Mouse (Mus musculus): ENCODE results near the gene Zfp560. TPM values are rescaled to one million over a fixed set of nuclear protein-coding genes. Genes with fewer than 3 reads are reported as not detected.

The Zfp560 gene
- polyA plus RNA-seq (2011; ENCODE audit: insufficient read depth, insufficient read length, low read depth, missing spikeins) = 5.3 and 7.3 TPM in 2 replicates

DNA sequence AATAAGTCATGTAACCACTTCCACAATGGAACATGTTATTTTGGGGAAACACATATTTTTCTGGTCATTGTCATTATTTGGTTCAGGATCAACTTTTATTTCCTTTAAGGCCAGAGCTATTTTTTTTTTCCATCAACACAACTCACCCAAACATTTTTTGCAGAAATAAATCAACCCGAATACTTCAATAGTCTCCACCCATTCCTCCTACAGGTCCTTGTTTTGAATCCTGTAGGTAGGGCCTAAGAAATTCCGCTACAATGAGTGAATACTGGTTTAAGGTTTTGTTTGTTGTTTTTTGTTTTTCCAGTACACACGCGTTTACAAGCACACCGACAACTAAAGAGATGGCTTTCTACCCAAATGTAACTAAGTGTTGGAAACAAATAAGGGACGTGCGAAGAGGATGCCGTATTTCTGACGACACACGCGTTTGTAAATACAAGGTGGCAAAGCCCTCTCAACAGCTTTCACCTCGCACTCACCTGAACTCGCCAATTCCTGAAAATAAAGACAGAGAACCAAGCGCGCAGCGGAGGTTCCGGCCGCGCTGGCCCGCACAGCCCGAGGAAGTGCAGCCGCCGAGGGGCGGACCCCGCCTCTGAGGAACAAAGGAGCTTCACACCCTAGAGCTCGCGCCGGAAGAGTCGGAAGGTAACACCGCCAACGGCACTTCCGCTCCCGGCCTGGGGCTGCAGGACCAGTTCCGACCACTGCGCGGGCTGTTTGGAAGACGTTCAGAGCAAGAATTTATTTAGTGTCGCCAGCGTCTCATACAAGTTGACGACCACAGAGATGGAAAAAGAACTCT is at the start of gene Zfp560:
Zfp560 (minus strand) TSS at position 646 of the 811 bp plus-strand sequence.
- H3K4me1 ChIP-seq (ENCODE audit: control insufficient read depth, insufficient read depth, low read length) = no peaks in the 10 kb centered on the region
- H3K27ac ChIP-seq (ENCODE audit: insufficient read depth, low read length) = no peak within 1 kb of the TSS
- H3K36me3 ChIP-seq (ENCODE audit: control insufficient read depth, insufficient read depth, low read length, poor library complexity, severe bottlenecking) = no peaks in the 10 kb centered on the region
- H3K9me3 ChIP-seq (replicated peaks; ENCODE audit: control insufficient read depth, insufficient read depth, low read length, poor library complexity, severe bottlenecking) = no peaks in the 10 kb centered on the region
- TF ChIP-seq POLR2A (IDR thresholded peaks at IDR 0.05; ENCODE audit: insufficient read depth, low read length) (no peak), EP300 (IDR thresholded peaks at IDR 0.05; ENCODE audit: insufficient read depth, low read depth, low read length) (no peak), CTCF (IDR thresholded peaks at IDR 0.05; ENCODE audit: low read depth, low read length) (no peak)
- peak within 1 kb of the TSS; percentile 39; the same call in 1 of the 2 replicates for H3K9ac ChIP-seq (ENCODE audit: low read depth, poor library complexity, severe bottlenecking)
- H3K27me3 ChIP-seq (ENCODE audit: control insufficient read depth, insufficient read depth, low read length, poor library complexity, severe bottlenecking) = no peaks in the 10 kb centered on the region
- H3K4me3 ChIP-seq (ENCODE audit: low read depth, low read length) = peak within 1 kb of the TSS; percentile 95

GRCm38 (mm10) chr9:20430004-20430403 is 45.0 kb upstream of the Zfp560 start:
- Histone ChIP-seq H3K36me3 (ENCODE audit: control insufficient read depth, insufficient read depth, low read length, poor library complexity, severe bottlenecking) (no peaks in the 10 kb centered on the region), H3K27ac (ENCODE audit: insufficient read depth, low read length) (no peak overlapping the region), H3K4me1 (ENCODE audit: control insufficient read depth, insufficient read depth, low read length) (no peaks in the 10 kb centered on the region), H3K9ac (ENCODE audit: low read depth, poor library complexity, severe bottlenecking) (no peak overlapping the region), H3K9me3 (replicated peaks; ENCODE audit: control insufficient read depth, insufficient read depth, low read length, poor library complexity, severe bottlenecking) (no peaks in the 10 kb centered on the region), H3K4me3 (ENCODE audit: low read depth, low read length) (no peak overlapping the region), H3K27me3 (ENCODE audit: control insufficient read depth, insufficient read depth, low read length, poor library complexity, severe bottlenecking) (no peaks in the 10 kb centered on the region)
- TF ChIP-seq EP300 (IDR thresholded peaks at IDR 0.05; ENCODE audit: insufficient read depth, low read depth, low read length) = no peak
- TF ChIP-seq POLR2A (IDR thresholded peaks at IDR 0.05; ENCODE audit: insufficient read depth, low read length) = no peak
- TF ChIP-seq CTCF (IDR thresholded peaks at IDR 0.05; ENCODE audit: low read depth, low read length) = no peak

DNA sequence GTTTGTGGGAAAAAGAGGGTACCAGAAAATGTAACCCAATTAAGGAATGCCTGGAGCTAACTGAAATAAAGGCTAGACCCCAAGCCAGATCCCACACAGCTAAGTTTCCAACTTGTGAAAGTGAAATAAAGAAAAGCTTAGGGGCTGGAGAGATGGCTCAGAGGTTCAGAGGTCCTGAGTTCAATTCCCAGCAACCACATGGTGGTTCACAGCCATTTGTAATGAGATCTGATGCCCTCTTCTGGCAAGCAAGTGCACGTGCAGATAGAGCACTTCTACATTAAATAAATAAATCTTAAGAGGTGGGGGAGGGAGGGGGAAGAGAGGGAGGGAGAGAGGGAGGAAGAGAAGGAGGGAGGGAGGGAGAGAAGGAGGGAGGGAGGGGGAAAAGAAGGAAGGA is 26.5 kb upstream of the Zfp560 start:
- H3K27me3 ChIP-seq (ENCODE audit: control insufficient read depth, insufficient read depth, low read length, poor library complexity, severe bottlenecking) = no peaks in the 10 kb centered on the region
- H3K9me3 ChIP-seq (replicated peaks; ENCODE audit: control insufficient read depth, insufficient read depth, low read length, poor library complexity, severe bottlenecking) = no peaks in the 10 kb centered on the region
- TF ChIP-seq POLR2A (IDR thresholded peaks at IDR 0.05; ENCODE audit: insufficient read depth, low read length) = no peak
- no peak overlapping the region for H3K27ac ChIP-seq (ENCODE audit: insufficient read depth, low read length)
- no peak overlapping the region for H3K4me3 ChIP-seq (ENCODE audit: low read depth, low read length)
- H3K9ac ChIP-seq (ENCODE audit: low read depth, poor library complexity, severe bottlenecking) = no peak overlapping the region
- H3K4me1 ChIP-seq (ENCODE audit: control insufficient read depth, insufficient read depth, low read length) = no peaks in the 10 kb centered on the region
- H3K36me3 ChIP-seq (ENCODE audit: control insufficient read depth, insufficient read depth, low read length, poor library complexity, severe bottlenecking) = no peaks in the 10 kb centered on the region

DNA sequence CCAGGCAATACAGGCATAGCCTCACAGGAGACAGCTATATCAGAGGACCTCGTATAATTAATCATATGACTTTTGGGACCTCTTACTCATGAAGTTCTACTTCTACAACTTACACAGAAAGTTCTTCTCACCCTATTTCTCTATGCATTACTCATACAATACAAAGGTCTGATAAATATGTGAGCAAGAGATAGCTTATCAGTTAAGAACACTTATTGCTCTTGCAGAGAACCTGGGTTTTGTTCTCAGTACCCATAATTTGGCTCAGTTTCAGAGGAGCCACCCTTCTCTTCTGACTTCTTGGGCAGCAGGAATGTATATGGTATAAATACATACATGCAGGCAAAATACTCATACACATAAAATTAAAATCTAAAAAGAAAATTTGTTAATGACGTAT is 24.3 kb upstream of the Zfp560 start:
- Histone ChIP-seq H3K36me3 (ENCODE audit: control insufficient read depth, insufficient read depth, low read length, poor library complexity, severe bottlenecking) (no peaks in the 10 kb centered on the region), H3K4me1 (ENCODE audit: control insufficient read depth, insufficient read depth, low read length) (no peaks in the 10 kb centered on the region), H3K27me3 (ENCODE audit: control insufficient read depth, insufficient read depth, low read length, poor library complexity, severe bottlenecking) (no peaks in the 10 kb centered on the region), H3K9me3 (replicated peaks; ENCODE audit: control insufficient read depth, insufficient read depth, low read length, poor library complexity, severe bottlenecking) (no peaks in the 10 kb centered on the region), H3K4me3 (ENCODE audit: low read depth, low read length) (no peak overlapping the region), H3K27ac (ENCODE audit: insufficient read depth, low read length) (no peak overlapping the region), H3K9ac (ENCODE audit: low read depth, poor library complexity, severe bottlenecking) (no peak overlapping the region)
- no peak for TF ChIP-seq POLR2A (IDR thresholded peaks at IDR 0.05; ENCODE audit: insufficient read depth, low read length)
- no peak for TF ChIP-seq EP300 (IDR thresholded peaks at IDR 0.05; ENCODE audit: insufficient read depth, low read depth, low read length)
- TF ChIP-seq CTCF (IDR thresholded peaks at IDR 0.05; ENCODE audit: low read depth, low read length) = no peak

DNA sequence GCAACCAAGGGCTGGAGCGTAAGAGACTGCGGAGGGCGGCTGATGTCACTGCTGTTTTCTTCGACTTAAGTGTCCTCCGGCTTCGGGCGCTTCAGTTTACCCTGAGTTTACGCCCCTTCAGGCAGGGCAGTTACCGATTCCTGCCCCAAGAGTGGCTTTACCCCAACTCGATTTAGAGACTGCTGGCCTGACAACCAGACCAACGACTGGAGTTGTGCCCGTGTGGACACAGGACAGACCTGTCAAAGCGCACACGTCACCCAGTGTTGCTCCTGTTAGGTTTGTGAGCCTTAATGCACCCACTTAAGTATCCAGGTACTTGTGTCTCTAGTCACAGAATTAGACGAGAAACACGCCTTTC is 346 bp upstream of the Zfp560 start:
- Histone ChIP-seq H3K27me3 (ENCODE audit: control insufficient read depth, insufficient read depth, low read length, poor library complexity, severe bottlenecking) (no peaks in the 10 kb centered on the region), H3K4me1 (ENCODE audit: control insufficient read depth, insufficient read depth, low read length) (no peaks in the 10 kb centered on the region), H3K36me3 (ENCODE audit: control insufficient read depth, insufficient read depth, low read length, poor library complexity, severe bottlenecking) (no peaks in the 10 kb centered on the region), H3K9ac (ENCODE audit: low read depth, poor library complexity, severe bottlenecking) (0 out of 2 replicates have a peak overlapping the region, but pooled peaks have one; percentile 39), H3K9me3 (replicated peaks; ENCODE audit: control insufficient read depth, insufficient read depth, low read length, poor library complexity, severe bottlenecking) (no peaks in the 10 kb centered on the region), H3K27ac (ENCODE audit: insufficient read depth, low read length) (no peak overlapping the region), H3K4me3 (ENCODE audit: low read depth, low read length) (peak overlapping the region; percentile 95)
- no peak for TF ChIP-seq CTCF (IDR thresholded peaks at IDR 0.05; ENCODE audit: low read depth, low read length)
- no peak for TF ChIP-seq EP300 (IDR thresholded peaks at IDR 0.05; ENCODE audit: insufficient read depth, low read depth, low read length)
- TF ChIP-seq POLR2A (IDR thresholded peaks at IDR 0.05; ENCODE audit: insufficient read depth, low read length) = no peak

DNA sequence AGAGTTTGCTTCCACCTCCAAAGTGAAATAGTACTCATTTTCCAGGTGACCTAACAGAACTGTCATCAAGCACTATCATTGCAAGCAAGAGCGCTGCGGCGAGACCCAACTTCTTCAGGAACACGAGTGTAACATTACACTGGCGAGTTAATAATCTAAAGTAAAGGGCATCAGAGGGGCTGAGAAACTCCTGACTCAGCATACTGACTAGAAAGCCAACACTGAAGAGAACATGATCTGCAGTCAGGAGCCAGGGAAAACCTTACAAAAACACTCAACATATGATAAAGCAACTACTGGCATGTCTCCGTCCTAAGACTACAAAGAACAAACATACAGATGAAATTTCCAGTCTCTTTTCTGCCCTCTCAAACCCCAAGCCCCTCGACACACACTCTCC is 1.3 kb downstream of the Zfp560 start:
- no peak overlapping the region for H3K27ac ChIP-seq (ENCODE audit: insufficient read depth, low read length)
- no peaks in the 10 kb centered on the region for H3K27me3 ChIP-seq (ENCODE audit: control insufficient read depth, insufficient read depth, low read length, poor library complexity, severe bottlenecking)
- no peak for TF ChIP-seq CTCF (IDR thresholded peaks at IDR 0.05; ENCODE audit: low read depth, low read length)
- TF ChIP-seq POLR2A (IDR thresholded peaks at IDR 0.05; ENCODE audit: insufficient read depth, low read length) = no peak
- TF ChIP-seq EP300 (IDR thresholded peaks at IDR 0.05; ENCODE audit: insufficient read depth, low read depth, low read length) = no peak
- no peaks in the 10 kb centered on the region for H3K4me1 ChIP-seq (ENCODE audit: control insufficient read depth, insufficient read depth, low read length)
- H3K9me3 ChIP-seq (replicated peaks; ENCODE audit: control insufficient read depth, insufficient read depth, low read length, poor library complexity, severe bottlenecking) = no peaks in the 10 kb centered on the region
- no peak overlapping the region for H3K9ac ChIP-seq (ENCODE audit: low read depth, poor library complexity, severe bottlenecking)
- no peak overlapping the region for H3K4me3 ChIP-seq (ENCODE audit: low read depth, low read length)
- no peaks in the 10 kb centered on the region for H3K36me3 ChIP-seq (ENCODE audit: control insufficient read depth, insufficient read depth, low read length, poor library complexity, severe bottlenecking)
